Mouse (Mus musculus) kidney, embryonic 14.5 days (tissue): ENCODE results near the gene Nav3. TPM values are rescaled to one million over a fixed set of nuclear protein-coding genes. Genes with fewer than 3 reads are reported as not detected.

ENCODE experiments used
- ATAC-seq: fragments of 200-750 bp; cut with Nextera tagmentation; 2 replicates; pipeline ENCODE4 v1.8.0; 2017; ENCODE audit warnings: moderate number of reproducible peaks, mild to moderate bottlenecking, moderate TSS enrichment, moderate library complexity; ENCODE audit not compliant: low FRiP score, low TSS enrichment
- H3K27ac ChIP-seq: fragments of 300-500 bp; sonication (generic); 2 replicates; pipeline ENCODE4 v1.5.1; 2014; ENCODE audit warnings: low read depth, mild to moderate bottlenecking, low read length, moderate library complexity, mixed read lengths
- H3K27me3 ChIP-seq: fragments of 300-500 bp; sonication (generic); 2 replicates; pipeline ENCODE4 v1.6.1; 2014; ENCODE audit warnings: mild to moderate bottlenecking, low read length; ENCODE audit not compliant: control insufficient read depth, insufficient read depth
- H3K36me3 ChIP-seq: fragments of 300-500 bp; sonication (generic); 2 replicates; pipeline ENCODE4 v1.6.1; 2014; ENCODE audit warnings: low read length, mixed read lengths; ENCODE audit not compliant: control insufficient read depth, insufficient read depth
- H3K4me1 ChIP-seq: fragments of 300-500 bp; sonication (generic); 2 replicates; pipeline ENCODE4 v1.6.1; 2014; ENCODE audit warnings: low read length, mixed read lengths; ENCODE audit not compliant: control insufficient read depth, insufficient read depth
- H3K4me2 ChIP-seq: fragments of 300-500 bp; sonication (generic); replicated peaks from 2 replicates; pipeline ENCODE4 v1.6.1; 2014; ENCODE audit warnings: low read depth, mild to moderate bottlenecking, low read length
- H3K4me3 ChIP-seq: fragments of 300-500 bp; sonication (generic); 2 replicates; pipeline ENCODE4 v1.5.1; 2014; ENCODE audit warnings: mild to moderate bottlenecking, low read length
- H3K9ac ChIP-seq: fragments of 300-500 bp; sonication (generic); 2 replicates; pipeline ENCODE4 v1.6.1; 2014; ENCODE audit warnings: low read depth, mild to moderate bottlenecking, low read length, moderate library complexity
- H3K9me3 ChIP-seq: fragments of 300-500 bp; sonication (generic); 2 replicates; pipeline ENCODE4 v1.6.1; 2016; ENCODE audit warnings: low read length; ENCODE audit not compliant: control insufficient read depth
- WGBS: fragments of 180-500 bp; shearing (Covaris S2); extraction: QIAGEN DNeasy Blood & Tissue Kit; methylation state at CpG from one replicate; pipeline ENCODE4 v1.1.7; 2014; 5-methylcytosine and 5-hydroxymethylcytosine counted together
- polyA plus RNA-seq: library from polyadenylated mRNA; unstranded; fragments of >200 nt; fragmentation: Nextera tagmentation; extraction: Ambion mirVana; gene quantifications from 2 replicates; pipeline ENCODE4 v1.2.1, GENCODE M21; 2014

The Nav3 gene
- polyA plus RNA-seq, 1 experiment from 2014 or later: 5.0 TPM

DNA sequence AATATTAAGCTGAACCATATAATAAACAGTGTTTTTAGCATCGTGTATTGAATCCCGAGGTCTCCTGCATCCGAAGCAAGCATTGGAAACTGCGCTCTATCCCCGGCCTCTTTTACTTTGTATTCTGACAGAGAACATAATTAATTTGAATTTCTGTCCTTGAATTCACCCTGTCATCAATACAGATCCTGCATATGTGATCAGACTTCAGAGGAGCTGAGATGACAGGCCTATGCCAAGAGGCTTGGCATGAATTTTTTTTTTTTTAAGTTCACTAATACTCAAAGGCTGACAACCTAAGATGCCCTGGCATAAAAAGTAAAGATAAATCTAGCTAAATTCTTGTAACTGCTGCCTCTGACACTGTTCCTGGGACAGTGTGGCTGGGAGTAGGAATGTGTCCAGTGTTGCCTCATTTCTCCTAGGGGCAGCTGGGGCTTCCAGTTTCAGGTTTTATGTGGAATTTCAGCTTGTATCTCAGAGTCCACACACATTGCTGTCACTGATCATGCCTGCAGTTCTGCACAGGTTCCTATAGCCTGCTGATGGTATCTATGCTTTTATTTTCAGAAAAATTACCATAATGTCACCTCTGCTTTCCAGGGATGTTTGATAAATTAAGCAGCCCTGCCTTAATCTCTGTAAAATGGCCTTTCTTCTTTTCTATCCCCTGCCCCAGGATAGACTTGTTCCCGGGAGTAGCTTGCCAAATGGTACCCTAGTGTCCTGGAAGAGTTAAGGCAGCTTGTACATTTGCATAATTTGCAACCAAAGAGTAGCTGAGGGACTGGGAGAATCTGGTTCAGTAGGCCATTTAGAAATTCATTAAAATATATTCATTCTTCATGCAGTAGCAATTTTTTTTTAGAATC is 301.8 kb downstream of the Nav3 start:
- Histone ChIP-seq H3K4me2 (no peak overlapping the region), H3K27ac (no peak overlapping the region), H3K36me3 (no peaks in the 10 kb centered on the region), H3K27me3 (no peaks in the 10 kb centered on the region), H3K4me1 (no peaks in the 10 kb centered on the region), H3K9ac (no peak overlapping the region), H3K9me3 (no peaks in the 10 kb centered on the region), H3K4me3 (no peak overlapping the region)
- no peak for ATAC-seq
- WGBS: 82% methylated on average over 6 of the region's 6 CpGs

DNA sequence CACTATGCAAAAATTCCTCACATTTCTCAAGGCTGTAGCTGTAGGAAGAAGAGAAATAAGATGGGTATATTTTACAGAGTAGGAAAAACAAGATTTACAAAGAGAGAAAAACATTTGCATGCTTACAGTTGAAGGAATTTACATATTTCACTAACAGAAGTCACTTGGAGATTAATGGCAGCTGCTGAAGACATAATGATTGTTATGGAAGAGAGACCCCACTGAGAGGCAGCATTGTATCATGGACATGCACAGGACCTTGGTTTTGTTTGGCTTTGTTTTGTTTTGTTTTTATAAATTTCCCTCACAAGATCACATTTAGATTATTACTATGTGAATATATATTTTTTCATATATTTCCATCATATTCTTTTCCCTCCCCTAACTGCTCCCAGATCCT is 335.4 kb downstream of the Nav3 start:
- Histone ChIP-seq H3K27ac (no peak overlapping the region), H3K9ac (no peak overlapping the region), H3K9me3 (no peaks in the 10 kb centered on the region), H3K4me2 (no peak overlapping the region), H3K27me3 (no peaks in the 10 kb centered on the region), H3K4me1 (no peaks in the 10 kb centered on the region), H3K36me3 (no peaks in the 10 kb centered on the region), H3K4me3 (no peak overlapping the region)
- ATAC-seq: no peak

DNA sequence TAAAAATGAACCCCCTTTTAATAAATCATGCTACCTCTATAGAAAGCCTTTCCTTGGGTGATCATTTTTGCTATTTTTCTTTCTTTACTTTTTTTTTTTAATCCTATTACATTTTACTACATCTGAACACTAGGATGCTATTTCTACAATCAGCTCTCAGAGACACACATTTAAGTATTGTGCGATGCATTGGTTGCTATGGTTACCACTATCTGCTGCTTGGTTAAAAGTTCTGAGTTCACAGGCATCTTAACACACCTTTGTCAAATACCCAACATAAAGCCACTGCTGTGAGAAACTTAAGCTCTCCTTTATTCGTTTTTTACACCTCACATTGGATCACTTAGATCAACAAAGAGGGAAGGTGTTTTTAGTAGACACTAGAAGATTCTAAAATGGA is 338.7 kb downstream of the Nav3 start:
- H3K27ac ChIP-seq: no peak overlapping the region
- no peak for ATAC-seq
- H3K36me3 ChIP-seq: no peaks in the 10 kb centered on the region
- no peak overlapping the region for H3K4me2 ChIP-seq
- H3K9ac ChIP-seq: no peak overlapping the region
- H3K4me1 ChIP-seq: 0 out of 2 replicates have a peak, but pooled peaks cover 3% of the 10 kb centered on the region
- no peaks in the 10 kb centered on the region for H3K27me3 ChIP-seq
- no peak overlapping the region for H3K4me3 ChIP-seq
- H3K9me3 ChIP-seq: no peaks in the 10 kb centered on the region
- 75% methylated on average over 2 of the region's 2 CpGs for WGBS

DNA sequence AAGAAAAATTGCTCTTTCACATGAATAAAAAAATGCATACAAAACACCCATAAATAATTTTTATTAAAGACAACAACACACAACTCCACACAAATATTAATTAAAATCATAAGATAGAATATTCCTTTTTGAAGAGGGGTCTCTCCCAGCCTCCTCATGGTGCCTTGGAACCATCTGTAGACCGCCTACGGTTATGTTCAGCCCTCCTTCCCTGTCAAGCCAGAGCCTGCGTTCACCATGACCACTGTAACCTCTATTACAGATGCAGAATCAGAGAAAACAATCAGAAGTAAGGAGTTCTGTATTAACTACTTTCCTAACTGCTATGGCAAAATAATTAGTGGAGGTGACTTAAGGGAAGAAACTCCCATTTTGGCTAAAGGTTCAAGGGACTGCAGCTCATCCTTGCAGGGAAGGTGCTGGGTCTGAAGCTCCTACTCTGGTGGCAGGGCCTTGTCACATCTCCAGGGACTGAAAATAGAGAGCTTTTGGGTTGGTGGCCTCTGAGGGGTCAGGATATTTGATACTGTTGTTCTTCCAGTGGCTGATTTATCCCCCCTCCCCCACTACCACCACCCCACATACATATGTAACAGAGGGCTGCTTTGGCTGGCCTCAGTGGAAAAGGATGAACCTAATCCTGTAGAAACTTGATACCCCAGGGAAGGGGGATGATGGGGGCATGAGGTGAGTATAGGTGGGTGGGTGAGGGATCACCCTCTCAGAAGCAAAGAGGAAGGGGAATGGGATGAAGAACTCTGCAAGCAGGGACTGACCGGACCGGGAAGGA is 343.1 kb downstream of the Nav3 start:
- no peaks in the 10 kb centered on the region for H3K36me3 ChIP-seq
- no peak overlapping the region for H3K27ac ChIP-seq
- no peaks in the 10 kb centered on the region for H3K9me3 ChIP-seq
- no peaks in the 10 kb centered on the region for H3K27me3 ChIP-seq
- H3K4me3 ChIP-seq: no peak overlapping the region
- 57% methylated on average over 5 of the region's 5 CpGs for WGBS
- H3K9ac ChIP-seq: no peak overlapping the region
- no peak overlapping the region for H3K4me2 ChIP-seq
- ATAC-seq: peak; percentile 95
- 0 out of 2 replicates have a peak, but pooled peaks cover 3% of the 10 kb centered on the region for H3K4me1 ChIP-seq

DNA sequence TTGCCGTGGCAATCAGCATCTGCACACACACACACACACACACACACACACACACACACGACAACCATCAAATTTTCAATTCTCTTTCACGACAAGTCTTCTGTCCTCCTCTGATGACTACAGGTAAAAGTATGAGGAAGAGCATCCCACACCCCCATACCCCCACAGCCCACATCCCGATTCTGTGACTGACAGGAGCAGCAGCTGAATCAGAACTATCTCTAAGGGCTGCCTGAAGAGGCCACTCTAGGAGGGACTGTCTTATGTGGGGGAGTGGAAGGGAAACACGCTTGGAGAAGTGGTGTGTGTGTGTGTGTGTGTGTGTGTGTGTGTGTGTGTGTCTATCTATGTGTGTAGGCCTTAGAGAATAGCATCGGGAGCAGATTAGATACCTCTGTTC is 352.7 kb downstream of the Nav3 start:
- H3K4me3 ChIP-seq: no peak overlapping the region
- H3K27me3 ChIP-seq: no peaks in the 10 kb centered on the region
- no peaks in the 10 kb centered on the region for H3K36me3 ChIP-seq
- 85% methylated on average over 6 of the region's 6 CpGs for WGBS
- no peak overlapping the region for H3K27ac ChIP-seq
- no peaks in the 10 kb centered on the region for H3K4me1 ChIP-seq
- ATAC-seq: no peak
- no peaks in the 10 kb centered on the region for H3K9me3 ChIP-seq
- no peak overlapping the region for H3K4me2 ChIP-seq
- no peak overlapping the region for H3K9ac ChIP-seq

DNA sequence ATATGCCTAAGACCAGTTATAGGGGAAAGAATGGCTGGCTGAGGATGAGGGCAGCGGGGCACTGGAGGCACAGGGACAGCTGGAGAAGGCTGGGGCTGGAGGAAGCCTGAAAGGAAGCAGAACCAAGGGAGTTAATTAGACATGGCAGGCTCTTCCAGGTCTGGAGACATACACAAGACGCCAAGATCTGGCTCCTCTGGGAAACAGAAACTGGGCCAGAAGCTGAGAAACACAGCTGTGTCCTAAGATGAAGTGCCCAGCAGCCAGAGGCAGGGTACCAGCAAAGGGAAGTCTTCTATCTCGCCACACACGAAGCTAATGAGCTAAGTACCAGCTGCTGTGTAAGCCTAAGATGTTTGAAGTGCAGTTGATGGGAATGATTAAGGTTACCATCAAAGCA is 353.8 kb downstream of the Nav3 start:
- Histone ChIP-seq H3K36me3 (no peaks in the 10 kb centered on the region), H3K27ac (no peak overlapping the region), H3K9ac (no peak overlapping the region), H3K4me3 (no peak overlapping the region), H3K27me3 (no peaks in the 10 kb centered on the region), H3K4me2 (no peak overlapping the region), H3K9me3 (no peaks in the 10 kb centered on the region), H3K4me1 (no peaks in the 10 kb centered on the region)
- ATAC-seq: no peak
- WGBS: 61% methylated on average over 4 of the region's 4 CpGs

DNA sequence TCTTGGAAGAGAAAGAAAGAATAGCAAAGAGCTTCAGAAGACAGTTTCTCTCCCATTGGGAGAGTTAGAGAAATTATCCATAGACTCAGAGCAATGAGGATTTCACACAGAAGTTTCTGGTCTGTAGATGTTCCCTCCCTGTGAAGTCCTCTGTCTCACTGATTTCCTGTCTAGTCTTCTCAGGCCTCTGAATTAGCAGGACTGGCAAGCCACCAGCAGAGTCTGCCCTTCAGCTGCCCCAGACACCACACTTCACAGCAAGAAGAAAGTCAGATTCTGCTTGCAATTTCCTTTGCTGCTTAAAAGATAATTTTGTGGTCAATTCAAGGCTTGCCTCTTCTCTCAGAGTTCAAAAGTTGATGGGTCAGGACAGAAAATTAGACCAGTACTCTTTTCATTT is 361.6 kb downstream of the Nav3 start:
- no peaks in the 10 kb centered on the region for H3K27me3 ChIP-seq

DNA sequence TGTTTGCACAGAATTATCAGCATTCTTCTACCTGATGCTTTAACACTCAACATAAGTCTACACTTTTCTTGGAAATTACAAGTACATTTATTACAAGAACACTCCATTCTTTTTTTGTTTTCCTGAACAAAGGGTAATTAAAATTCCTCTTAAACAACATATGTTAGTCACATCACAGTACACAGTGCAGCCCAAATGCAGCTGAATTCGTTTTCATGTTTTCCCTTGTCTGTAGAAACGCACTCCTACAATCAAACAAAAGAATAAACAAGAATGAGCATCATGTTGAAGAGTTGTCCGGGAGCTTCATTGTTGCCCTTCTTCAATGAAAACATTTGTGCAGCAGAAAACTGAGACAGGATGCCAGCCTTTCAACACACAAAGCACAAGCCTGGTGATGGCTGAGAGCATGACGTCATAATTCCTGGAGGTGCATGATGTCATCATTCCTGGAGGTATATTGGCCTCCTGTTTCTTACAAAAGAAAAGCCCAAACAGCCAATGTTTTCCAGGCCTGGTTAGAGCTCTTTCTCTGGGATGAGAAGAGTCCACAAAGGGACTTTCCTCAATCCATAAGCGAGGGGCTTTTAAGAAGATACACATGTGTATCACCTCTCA is 367.5 kb downstream of the Nav3 start:
- no peaks in the 10 kb centered on the region for H3K27me3 ChIP-seq
- WGBS: 86% methylated on average over 5 of the region's 5 CpGs
- no peaks in the 10 kb centered on the region for H3K4me1 ChIP-seq
- no peak for ATAC-seq
- H3K27ac ChIP-seq: no peak overlapping the region
- no peaks in the 10 kb centered on the region for H3K36me3 ChIP-seq
- H3K9ac ChIP-seq: no peak overlapping the region
- no peak overlapping the region for H3K4me2 ChIP-seq
- H3K4me3 ChIP-seq: no peak overlapping the region
- no peaks in the 10 kb centered on the region for H3K9me3 ChIP-seq

More for the DNA sequence above, 361.6 kb downstream of the Nav3 start:
- no peaks in the 10 kb centered on the region for H3K4me1 ChIP-seq
- H3K9me3 ChIP-seq: no peaks in the 10 kb centered on the region
- H3K36me3 ChIP-seq: no peaks in the 10 kb centered on the region
- no peak overlapping the region for H3K4me3 ChIP-seq
- H3K27ac ChIP-seq: no peak overlapping the region
- no peak overlapping the region for H3K4me2 ChIP-seq
- H3K9ac ChIP-seq: no peak overlapping the region
- ATAC-seq: no peak

DNA sequence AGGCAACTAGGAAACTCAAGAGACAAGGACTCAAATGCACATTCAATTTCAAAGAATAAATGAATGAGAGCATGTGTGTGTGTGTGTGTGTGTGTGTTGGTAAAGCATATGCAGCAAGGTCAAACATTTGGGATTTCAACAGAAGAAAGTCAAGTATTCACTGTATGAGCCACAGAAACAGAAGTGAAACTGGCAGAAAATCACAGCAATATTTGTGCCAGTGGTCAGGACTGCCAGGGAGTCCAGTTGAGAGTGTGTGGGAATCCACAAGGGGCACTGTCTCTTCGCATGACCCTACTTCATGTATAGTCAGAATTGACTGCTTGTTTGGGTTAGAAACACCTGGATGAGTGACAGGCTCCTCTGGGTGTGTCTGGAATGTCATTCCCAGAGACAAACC is 370.1 kb downstream of the Nav3 start:
- WGBS: 97% methylated on average over 1 of the region's 1 CpGs

More for the DNA sequence above, 370.1 kb downstream of the Nav3 start:
- H3K27me3 ChIP-seq: no peaks in the 10 kb centered on the region
- no peaks in the 10 kb centered on the region for H3K36me3 ChIP-seq
- H3K4me1 ChIP-seq: no peaks in the 10 kb centered on the region
- ATAC-seq: no peak
- H3K9ac ChIP-seq: no peak overlapping the region
- H3K4me2 ChIP-seq: no peak overlapping the region
- no peak overlapping the region for H3K27ac ChIP-seq
- H3K9me3 ChIP-seq: no peaks in the 10 kb centered on the region
- H3K4me3 ChIP-seq: no peak overlapping the region
